Comparison of ENCODE assay signal across 10 mouse cellular contexts in genomic region chr14:27368619-27369018, GRCm38 (mm10).
A peak's percentile ranks its signal among the peaks of the same experiment; 100 is the strongest.
DNase-seq lines count a peak whose midpoint lies in the region; ATAC-seq and TF ChIP-seq lines count a peak whose summit lies in the region.
"Had no signal": no experiment of that assay in that cellular context is flagged by ENCODE, and none has a peak within 500 bp of the region (broad histone marks: within the 10 kb centered on the region; RNA-seq: fewer than 3 reads in every experiment).

No protein-coding gene starts in this region.

- ATAC-seq in embryonic facial prominence, embryonic 13.5 days (ENCODE audit: insufficient number of reproducible peaks, insufficient read depth, low FRiP score, low TSS enrichment, low read depth) = no peak; the same call in 1 of the 2 replicates
- ATAC-seq in Patski = peak; percentile 57
- no peak for ATAC-seq in heart, embryonic 11.5 days (replicated peaks; ENCODE audit: insufficient number of reproducible peaks, low FRiP score, low TSS enrichment)
- ATAC-seq in limb, embryonic 11.5 days (ENCODE audit: insufficient number of reproducible peaks, low FRiP score, low TSS enrichment, low read depth) = no peak
- no peak for ATAC-seq in hindbrain, embryonic 11.5 days (ENCODE audit: low FRiP score)

- no peaks in the 10 kb centered on the region for H3K27me3 ChIP-seq in embryonic facial prominence, embryonic 13.5 days
- no peaks in the 10 kb centered on the region for H3K27me3 ChIP-seq in embryonic facial prominence, embryonic 10.5 days (replicated peaks; ENCODE audit: low read depth, poor library complexity, severe bottlenecking)
- H3K27me3 ChIP-seq in Patski = no peaks in the 10 kb centered on the region
- no peaks in the 10 kb centered on the region for H3K27me3 ChIP-seq in heart, embryonic 11.5 days (ENCODE audit: control insufficient read depth, insufficient read depth, low read length)
- no peaks in the 10 kb centered on the region for H3K27me3 ChIP-seq in limb, embryonic 11.5 days (ENCODE audit: control insufficient read depth, insufficient read depth, low read length)
- no peaks in the 10 kb centered on the region for H3K27me3 ChIP-seq in hindbrain, embryonic 11.5 days (ENCODE audit: control insufficient read depth, insufficient read depth, low read length)
- H3K27me3 ChIP-seq: liver, embryonic 15.5 days had no signal

- CTCF ChIA-PET in Patski (lab: Charles Lee) = interaction anchor here (1.6 kb wide), 1 partner anchor 11 kb away, joined by 3 read pairs; no protein-coding TSS in a partner anchor

- TF ChIP-seq CTCF in Patski (IDR thresholded peaks at IDR 0.05) = no peak

- no peak for DNase-seq in embryonic facial prominence, embryonic 10.5 days (ENCODE audit: low spot score)
- peak; percentile 53 for DNase-seq in Patski (ENCODE audit: low read depth, low spot score)
- no peak for DNase-seq in limb, embryonic 11.5 days (ENCODE audit: low spot score)
- DNase-seq in hindbrain, embryonic 11.5 days (ENCODE audit: low spot score) = no peak
- no peak for DNase-seq in thymus, postnatal 25 days
- DNase-seq in spleen, adult 18-20 months = no peak

- 47% methylated on average over 4 of the region's 4 CpGs for WGBS in embryonic facial prominence, embryonic 13.5 days
- 64% methylated on average over 4 of the region's 4 CpGs for WGBS in embryonic facial prominence, embryonic 10.5 days
- WGBS in heart, embryonic 11.5 days (ENCODE audit: insufficient replicate concordance) = 50% methylated on average over 4 of the region's 4 CpGs
- WGBS in limb, embryonic 11.5 days = 67% methylated on average over 4 of the region's 4 CpGs
- 54% methylated on average over 4 of the region's 4 CpGs for WGBS in hindbrain, embryonic 11.5 days

- H3K4me3 ChIP-seq in embryonic facial prominence, embryonic 13.5 days = no peak overlapping the region
- no peak overlapping the region for H3K4me3 ChIP-seq in embryonic facial prominence, embryonic 10.5 days
- H3K4me3 ChIP-seq in heart, embryonic 11.5 days (ENCODE audit: low read depth, low read length) = no peak overlapping the region
- no peak overlapping the region for H3K4me3 ChIP-seq in limb, embryonic 11.5 days (ENCODE audit: low read depth, low read length)
- H3K4me3 ChIP-seq in hindbrain, embryonic 11.5 days (ENCODE audit: low read depth, low read length) = no peak overlapping the region
- H3K4me3 ChIP-seq: liver, embryonic 15.5 days had no signal

- POLR2A ChIA-PET in Patski (lab: Charles Lee) = no interaction called here

- H3K36me3 ChIP-seq in embryonic facial prominence, embryonic 13.5 days = no peaks in the 10 kb centered on the region
- no peaks in the 10 kb centered on the region for H3K36me3 ChIP-seq in embryonic facial prominence, embryonic 10.5 days (replicated peaks)
- no peaks in the 10 kb centered on the region for H3K36me3 ChIP-seq in heart, embryonic 11.5 days (ENCODE audit: control insufficient read depth, insufficient read depth, low read length)
- H3K36me3 ChIP-seq in limb, embryonic 11.5 days (ENCODE audit: control insufficient read depth, insufficient read depth, low read length) = no peaks in the 10 kb centered on the region
- H3K36me3 ChIP-seq in hindbrain, embryonic 11.5 days (ENCODE audit: control insufficient read depth, insufficient read depth, low read length) = no peaks in the 10 kb centered on the region
- H3K36me3 ChIP-seq: liver, embryonic 15.5 days had no signal

- peaks cover 16% of the 10 kb centered on the region for H3K4me1 ChIP-seq in embryonic facial prominence, embryonic 13.5 days
- peaks cover 11% of the 10 kb centered on the region for H3K4me1 ChIP-seq in embryonic facial prominence, embryonic 10.5 days
- peaks cover 12% of the 10 kb centered on the region for H3K4me1 ChIP-seq in heart, embryonic 11.5 days (ENCODE audit: control insufficient read depth, insufficient read depth, low read length)
- peaks cover 14% of the 10 kb centered on the region; the same call in 1 of the 2 replicates for H3K4me1 ChIP-seq in limb, embryonic 11.5 days (ENCODE audit: control insufficient read depth, insufficient read depth, low read length)
- no peaks in the 10 kb centered on the region for H3K4me1 ChIP-seq in hindbrain, embryonic 11.5 days (replicated peaks; ENCODE audit: control insufficient read depth, insufficient read depth, low read length)
- H3K4me1 ChIP-seq: liver, embryonic 15.5 days had no signal

- peak overlapping the region; percentile 2; the same call in 1 of the 2 replicates for H3K27ac ChIP-seq in embryonic facial prominence, embryonic 13.5 days
- H3K27ac ChIP-seq in embryonic facial prominence, embryonic 10.5 days (replicated peaks) = no peak overlapping the region
- H3K27ac ChIP-seq in heart, embryonic 11.5 days (ENCODE audit: low read depth, low read length) = peak overlapping the region; percentile 35; the same call in 1 of the 2 replicates
- H3K27ac ChIP-seq in limb, embryonic 11.5 days (replicated peaks; ENCODE audit: low read depth, low read length) = peak overlapping the region; percentile 66; the same call in 1 of the 2 replicates
- no peak overlapping the region for H3K27ac ChIP-seq in hindbrain, embryonic 11.5 days (ENCODE audit: low read depth, low read length)
- H3K27ac ChIP-seq: liver, embryonic 15.5 days had no signal

- in situ Hi-C loops in Patski (cut with MboI; ENCODE audit: low pct_unique_long_range_greater_than_20kb) = no loop called here

- no peaks in the 10 kb centered on the region for H3K9me3 ChIP-seq in embryonic facial prominence, embryonic 13.5 days
- H3K9me3 ChIP-seq in embryonic facial prominence, embryonic 10.5 days = no peaks in the 10 kb centered on the region
- no peaks in the 10 kb centered on the region for H3K9me3 ChIP-seq in heart, embryonic 11.5 days (replicated peaks; ENCODE audit: control insufficient read depth, low read length)
- H3K9me3 ChIP-seq in limb, embryonic 11.5 days (ENCODE audit: control insufficient read depth, low read length) = no peaks in the 10 kb centered on the region
- no peaks in the 10 kb centered on the region for H3K9me3 ChIP-seq in hindbrain, embryonic 11.5 days (ENCODE audit: control insufficient read depth, low read length)
- H3K9me3 ChIP-seq: liver, embryonic 15.5 days had no signal

- H3K9ac ChIP-seq in embryonic facial prominence, embryonic 13.5 days = no peak overlapping the region
- H3K9ac ChIP-seq in heart, embryonic 11.5 days (ENCODE audit: low read depth, low read length) = no peak overlapping the region
- H3K9ac ChIP-seq in limb, embryonic 11.5 days (ENCODE audit: low read length) = no peak overlapping the region
- H3K9ac ChIP-seq in hindbrain, embryonic 11.5 days (ENCODE audit: low read depth, low read length) = no peak overlapping the region
- H3K9ac ChIP-seq: liver, embryonic 15.5 days had no signal

- no peak overlapping the region for H3K4me2 ChIP-seq in embryonic facial prominence, embryonic 13.5 days
- no peak overlapping the region for H3K4me2 ChIP-seq in heart, embryonic 11.5 days
- no peak overlapping the region for H3K4me2 ChIP-seq in limb, embryonic 11.5 days (ENCODE audit: low read depth, severe bottlenecking)
- H3K4me2 ChIP-seq in hindbrain, embryonic 11.5 days (replicated peaks; ENCODE audit: low read depth, low read length) = no peak overlapping the region
- H3K4me2 ChIP-seq: liver, embryonic 15.5 days; midbrain, embryonic 11.5 days had no signal

Comparison
In these comparisons a context has a peak if more than half of its experiments do, and no peak if none do; other contexts are left out.
1. H3K27ac ChIP-seq: peak in embryonic facial prominence, embryonic 13.5 days (single experiment), heart, embryonic 11.5 days (single experiment) and limb, embryonic 11.5 days (single experiment); none in embryonic facial prominence, embryonic 10.5 days (single experiment) and hindbrain, embryonic 11.5 days (single experiment).